Mouse (Mus musculus) neural tube, postnatal 0 days (tissue): ENCODE data around the gene Angptl3. TPM values are rescaled to one million over a fixed set of nuclear protein-coding genes. Genes with fewer than 3 reads are reported as not detected.

Experiments
- polyA plus RNA-seq: library from polyadenylated mRNA; unstranded; fragments of >200 nt; fragmentation: Nextera tagmentation; extraction: Ambion mirVana; gene quantifications from 2 replicates; pipeline ENCODE4 v1.2.1, GENCODE M21; 2015

Angptl3 gene
- 0.52 and 0.71 TPM in 2 replicates for polyA plus RNA-seq

GRCm38 (mm10) chr4:99030686-99031085, at the start of gene Angptl3:
Gene Angptl3, plus strand, starts transcription at chr4:99030954.

Other genes starting within 250 kb of the Angptl3 start
- 1.3 and 1.6 TPM in 2 replicates for gene Kank4, start 213.4 kb upstream of the Angptl3 start, polyA plus RNA-seq
- gene I0C0044D17Rik, start 207.1 kb upstream of the Angptl3 start, polyA plus RNA-seq, result not detected in 2 replicates
- 27.7 and 43.0 TPM in 2 replicates for gene Usp1, start 107.1 kb upstream of the Angptl3 start, polyA plus RNA-seq
- 26.9 and 32.5 TPM in 2 replicates for gene Dock7, start 90.0 kb downstream of the Angptl3 start, polyA plus RNA-seq
- gene Atg4c, start 163.0 kb downstream of the Angptl3 start, polyA plus RNA-seq, result 16.0 and 16.6 TPM in 2 replicates